Mouse (Mus musculus) E14TG2a.4 (cell line): ENCODE measurements around the gene Cadps.

Experiments used
- H3K27me3 ChIP-seq: 2 replicates; pipeline ENCODE4 v1.6.1; 2014; ENCODE audit warnings: low read length, control low read depth; ENCODE audit not compliant: insufficient read depth
- H3K36me3 ChIP-seq: 2 replicates; pipeline ENCODE4 v1.6.1; 2014; ENCODE audit warnings: low read length, control low read depth; ENCODE audit not compliant: insufficient read depth
- H3K4me1 ChIP-seq: replicated peaks from 2 replicates; pipeline ENCODE4 v1.6.1; 2014; ENCODE audit warnings: low read depth, low read length, control low read depth
- H3K4me3 ChIP-seq: replicated peaks from 2 replicates; pipeline ENCODE4 v1.5.1; 2014; ENCODE audit warnings: mild to moderate bottlenecking, low read length
- H3K9me3 ChIP-seq: 2 replicates; pipeline ENCODE4 v1.6.1; 2014; ENCODE audit warnings: low read length, control low read depth
- CTCF ChIP-seq: conservative IDR thresholded peaks from 2 replicates; pipeline ENCODE4 v1.5.1; 2014; ENCODE audit warnings: low read length
- NANOG ChIP-seq: IDR thresholded peaks from 2 replicates; pipeline ENCODE4 v1.6.1; 2014; ENCODE audit warnings: borderline replicate concordance, low read length, mixed read lengths
- POU5F1 ChIP-seq: IDR thresholded peaks from 2 replicates; pipeline ENCODE4 v1.6.1; 2014; ENCODE audit warnings: low read length, borderline replicate concordance

Cadps gene

DNA sequence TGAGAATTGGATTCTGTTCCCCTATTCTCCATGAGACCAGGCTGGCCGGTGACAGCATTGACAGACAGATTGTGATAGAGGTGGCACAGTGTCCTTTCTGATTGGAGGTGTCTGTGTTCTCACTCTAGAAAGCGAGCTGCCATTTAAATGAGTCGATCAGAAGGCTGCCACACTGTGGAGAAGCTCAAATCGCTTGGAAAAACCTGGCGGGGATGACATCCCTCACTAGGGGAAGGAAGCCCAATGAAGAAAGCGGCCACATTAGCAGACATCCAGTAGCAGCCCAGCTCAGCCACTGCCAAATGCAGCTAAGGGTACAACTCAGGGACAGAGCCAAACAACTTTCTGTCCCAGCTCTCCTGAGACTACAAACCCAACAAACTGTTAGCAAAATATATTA, 397.6 kb downstream of the Cadps start:
- Histone ChIP-seq H3K36me3 (no peaks in the 10 kb centered on the region), H3K27me3 (peaks cover 2% of the 10 kb centered on the region; the same call in 1 of the 2 replicates), H3K9me3 (no peaks in the 10 kb centered on the region), H3K4me1 (no peaks in the 10 kb centered on the region), H3K4me3 (no peak overlapping the region)
- TF ChIP-seq CTCF (no peak), POU5F1 (no peak), NANOG (no peak)

DNA sequence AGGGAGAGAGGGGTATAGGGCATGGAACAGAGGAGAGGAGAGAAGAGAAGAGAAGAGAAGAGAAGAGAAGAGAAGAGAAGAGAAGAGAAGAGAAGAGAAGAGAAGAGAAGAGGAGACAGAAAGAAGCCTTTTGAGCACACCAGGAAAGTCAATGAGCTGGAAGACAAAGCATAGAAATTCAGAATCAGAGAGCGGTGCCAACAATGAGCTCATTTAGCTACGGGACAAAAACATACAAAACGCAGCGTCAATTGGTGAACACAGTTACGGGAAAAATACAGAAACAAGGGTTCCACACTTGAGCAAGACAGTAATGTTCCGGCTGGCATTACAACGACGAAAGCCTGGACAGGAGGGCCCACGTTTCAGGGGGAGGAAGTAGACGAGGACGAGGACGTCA, 412.6 kb downstream of the Cadps start:
- Histone ChIP-seq H3K9me3 (no peaks in the 10 kb centered on the region), H3K36me3 (no peaks in the 10 kb centered on the region), H3K4me3 (no peak overlapping the region), H3K27me3 (peaks cover 10% of the 10 kb centered on the region; the same call in 1 of the 2 replicates), H3K4me1 (no peaks in the 10 kb centered on the region)
- TF ChIP-seq CTCF (no peak), POU5F1 (no peak), NANOG (no peak)

DNA sequence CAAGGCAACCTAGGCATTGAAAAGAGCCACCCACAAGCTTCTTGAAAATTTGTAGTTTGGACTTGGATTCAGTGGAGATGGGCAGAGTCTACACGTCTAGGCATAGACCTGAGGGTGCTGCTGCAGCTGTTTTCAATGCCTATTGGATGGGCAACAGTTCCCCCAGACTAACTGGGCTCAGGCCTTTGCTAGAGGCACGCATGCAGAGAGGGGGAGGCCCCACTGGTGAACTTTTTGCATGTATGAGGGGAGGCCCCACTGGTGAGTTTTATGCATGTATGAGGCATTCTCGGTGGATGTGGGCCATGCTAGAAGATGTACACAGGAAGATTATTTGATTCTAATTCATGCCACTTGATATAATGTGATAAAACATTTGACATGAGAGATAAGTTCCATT, 413.1 kb downstream of the Cadps start:
- Histone ChIP-seq H3K4me3 (no peak overlapping the region), H3K9me3 (no peaks in the 10 kb centered on the region), H3K4me1 (no peaks in the 10 kb centered on the region), H3K27me3 (peaks cover 10% of the 10 kb centered on the region; the same call in 1 of the 2 replicates), H3K36me3 (no peaks in the 10 kb centered on the region)
- TF ChIP-seq NANOG = no peak
- TF ChIP-seq POU5F1 = no peak
- no peak for TF ChIP-seq CTCF

DNA sequence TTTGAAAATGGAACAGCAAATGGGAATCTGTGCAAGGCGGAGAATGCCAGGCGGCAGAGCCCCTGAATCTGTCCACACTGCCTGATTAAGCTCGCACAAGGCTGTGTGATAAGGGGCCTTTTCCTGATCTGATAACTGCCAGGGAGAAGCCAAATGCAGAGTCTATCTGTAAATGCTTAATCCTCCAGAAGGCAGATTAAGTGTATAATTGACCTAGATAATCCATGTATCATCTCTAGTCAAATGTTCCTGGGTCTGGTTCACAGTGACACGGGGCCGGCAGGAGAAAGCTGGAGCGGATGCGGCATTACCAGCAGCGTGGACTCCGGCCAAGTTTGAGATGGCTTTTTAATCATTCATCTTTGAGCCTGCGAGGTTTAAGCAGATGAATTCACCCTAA, 416.3 kb downstream of the Cadps start:
- Histone ChIP-seq H3K4me1 (no peaks in the 10 kb centered on the region), H3K9me3 (no peaks in the 10 kb centered on the region), H3K27me3 (peaks cover 10% of the 10 kb centered on the region; the same call in 1 of the 2 replicates), H3K36me3 (no peaks in the 10 kb centered on the region), H3K4me3 (no peak overlapping the region)
- TF ChIP-seq POU5F1 (no peak), CTCF (no peak), NANOG (no peak)

DNA sequence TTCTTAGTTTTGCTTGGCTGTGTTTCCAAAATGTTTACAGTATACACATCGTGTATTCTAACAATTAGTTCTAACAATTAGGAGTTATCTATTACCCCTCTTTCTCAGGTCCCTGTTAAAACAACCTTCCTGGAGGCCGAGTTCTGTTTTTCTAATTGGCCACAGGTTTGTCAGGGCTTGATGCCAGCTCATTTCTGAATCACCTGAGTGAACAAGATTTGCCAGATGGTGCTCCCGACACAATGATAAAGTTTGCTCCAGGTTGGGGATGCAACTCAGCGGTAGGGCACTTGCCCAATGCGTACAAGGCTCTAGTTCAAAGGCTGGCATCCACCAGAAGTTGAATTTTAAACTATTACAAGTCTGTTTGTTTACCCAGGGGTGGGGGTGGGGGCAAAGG, 417.7 kb downstream of the Cadps start:
- Histone ChIP-seq H3K4me1 (no peaks in the 10 kb centered on the region), H3K9me3 (no peaks in the 10 kb centered on the region), H3K36me3 (no peaks in the 10 kb centered on the region), H3K27me3 (peaks cover 2% of the 10 kb centered on the region; the same call in 1 of the 2 replicates), H3K4me3 (no peak overlapping the region)
- TF ChIP-seq NANOG (no peak), POU5F1 (no peak), CTCF (no peak)

- no peak for TF ChIP-seq NANOG
- TF ChIP-seq POU5F1 = no peak
- TF ChIP-seq CTCF = no peak
- H3K27me3 ChIP-seq = peaks cover 2% of the 10 kb centered on the region; the same call in 1 of the 2 replicates
These were observed 418.2 kb downstream of the Cadps start for GRCm38 (mm10) chr14:12404724-12405123.

DNA sequence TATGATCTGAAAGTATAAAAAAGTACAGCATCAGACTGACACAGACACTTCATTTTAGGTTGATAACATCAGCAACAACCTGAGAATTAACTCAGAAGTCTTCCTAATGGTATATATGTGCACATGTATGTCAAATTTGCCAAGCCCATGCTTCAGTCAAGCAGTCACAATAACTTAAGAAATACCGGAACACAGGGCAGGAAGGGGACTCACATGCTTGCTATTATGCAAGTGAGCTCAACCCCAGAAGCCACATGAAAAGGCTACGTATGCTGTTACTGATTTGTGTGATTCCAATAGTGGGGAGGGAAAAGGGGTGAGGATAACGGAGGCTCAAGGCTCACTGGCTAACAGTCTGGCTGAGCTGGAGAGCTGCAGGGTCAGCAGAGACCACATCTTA, 418.8 kb downstream of the Cadps start:
- Histone ChIP-seq H3K9me3 (no peaks in the 10 kb centered on the region), H3K36me3 (no peaks in the 10 kb centered on the region), H3K4me3 (no peak overlapping the region), H3K27me3 (peaks cover 2% of the 10 kb centered on the region; the same call in 1 of the 2 replicates), H3K4me1 (no peaks in the 10 kb centered on the region)
- TF ChIP-seq POU5F1 = no peak
- no peak for TF ChIP-seq CTCF
- no peak for TF ChIP-seq NANOG

More at GRCm38 (mm10) chr14:12404724-12405123, 418.2 kb downstream of the Cadps start:
- no peak overlapping the region for H3K4me3 ChIP-seq
- no peaks in the 10 kb centered on the region for H3K9me3 ChIP-seq
- no peaks in the 10 kb centered on the region for H3K4me1 ChIP-seq
- no peaks in the 10 kb centered on the region for H3K36me3 ChIP-seq

- H3K27me3 ChIP-seq = no peaks in the 10 kb centered on the region
- no peaks in the 10 kb centered on the region for H3K9me3 ChIP-seq
- H3K36me3 ChIP-seq = no peaks in the 10 kb centered on the region
- no peak overlapping the region for H3K4me3 ChIP-seq
- TF ChIP-seq POU5F1 (no peak), CTCF (no peak), NANOG (no peak)
- H3K4me1 ChIP-seq = no peaks in the 10 kb centered on the region
These were observed 422.8 kb downstream of the Cadps start for GRCm38 (mm10) chr14:12400116-12400515.

DNA sequence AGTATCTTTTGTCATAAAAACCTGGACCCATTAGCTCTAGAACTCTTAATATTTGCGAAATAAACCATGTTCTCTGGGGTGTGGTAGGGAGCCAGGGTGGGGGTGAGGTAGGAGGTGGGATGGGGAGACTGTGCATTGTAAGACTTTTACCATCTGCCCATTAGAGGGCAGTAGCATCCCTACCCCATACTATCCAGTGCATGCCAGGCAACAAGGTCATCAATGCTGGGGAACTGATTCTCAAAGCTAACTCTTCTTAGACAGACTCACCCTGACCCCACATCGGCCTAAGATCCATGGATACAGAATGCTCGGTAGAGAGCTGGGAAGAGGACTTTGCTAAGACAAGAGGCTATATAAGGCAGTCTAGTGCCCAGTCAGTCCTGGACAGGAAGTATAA, 425.3 kb downstream of the Cadps start:
- Histone ChIP-seq H3K4me3 (no peak overlapping the region), H3K9me3 (no peaks in the 10 kb centered on the region), H3K4me1 (peaks cover 12% of the 10 kb centered on the region), H3K27me3 (no peaks in the 10 kb centered on the region), H3K36me3 (no peaks in the 10 kb centered on the region)
- TF ChIP-seq CTCF (peak; percentile 22), NANOG (no peak), POU5F1 (no peak)

DNA sequence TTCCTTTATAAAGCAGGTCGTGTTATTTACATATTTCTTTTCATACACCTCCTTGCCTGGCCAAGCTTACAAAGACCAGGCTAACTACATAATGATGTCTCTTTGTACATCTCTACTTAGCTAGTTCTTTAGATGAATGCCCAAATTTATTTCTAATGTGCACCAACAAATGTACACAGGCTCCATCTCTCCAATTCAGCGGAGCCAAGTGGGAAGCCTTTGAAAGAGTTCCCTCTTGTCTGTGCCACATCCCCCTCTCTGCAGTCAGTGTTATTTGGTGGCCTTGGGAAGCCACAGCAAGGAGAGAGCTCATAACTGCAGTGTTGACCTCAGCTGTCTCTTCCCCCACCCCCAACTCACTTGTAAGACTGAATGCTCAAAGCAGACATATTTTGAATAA, 428.6 kb downstream of the Cadps start:
- TF ChIP-seq NANOG (no peak), POU5F1 (no peak), CTCF (no peak)
- H3K9me3 ChIP-seq = no peaks in the 10 kb centered on the region
- H3K4me3 ChIP-seq = no peak overlapping the region
- no peaks in the 10 kb centered on the region; the same call in 1 of the 2 replicates for H3K27me3 ChIP-seq
- no peaks in the 10 kb centered on the region for H3K36me3 ChIP-seq
- peaks cover 33% of the 10 kb centered on the region for H3K4me1 ChIP-seq
